Mouse (Mus musculus) brain, adult 10 weeks (tissue): ENCODE results near the gene Acer2. TPM values are rescaled to one million over a fixed set of nuclear protein-coding genes. Genes with fewer than 3 reads are reported as not detected.

Source experiments
- polyA plus RNA-seq: library from polyadenylated mRNA; stranded (reverse); fragments of 350-450 nt; fragmentation: Illumina TruSeq; extraction: RNeasy Lipid Tissue Mini Kit (QIAGEN cat#74804); gene quantifications from one replicate; pipeline ENCODE4 v1.2.3, GENCODE M21; 2015; ENCODE audit warnings: low read depth, low replicate concordance

Gene Acer2
- 6.9 TPM for polyA plus RNA-seq

GRCm38 (mm10) chr4:86874146-86874847, at the start of gene Acer2:
TSS of gene Acer2 (plus strand) at chr4:86874396.

GRCm38 (mm10) chr4:86857113-86858069, 16.8 kb upstream of the Acer2 start, which contains the start of gene Rps6:
TSS of gene Rps6 (minus strand) at chr4:86857412.

Other genes starting within 250 kb of the Acer2 start
- gene Plin2, start 204.3 kb upstream of the Acer2 start, polyA plus RNA-seq: 10.9 TPM
- gene Dennd4c, start 125.8 kb upstream of the Acer2 start, polyA plus RNA-seq: 7.0 TPM
- gene Rps6, start 17.0 kb upstream of the Acer2 start, polyA plus RNA-seq: 1,016 TPM